Mouse (Mus musculus) activated CD4-positive, CD25-positive, alpha-beta regulatory T cell, adult 4 months (primary cell): ENCODE data around the gene Grpr. TPM values are rescaled to one million over a fixed set of nuclear protein-coding genes. Genes with fewer than 3 reads are reported as not detected.
A peak's percentile ranks its signal among the peaks of the same experiment; 100 is the strongest.

Experiments used
- ATAC-seq: one replicate; pipeline ENCODE4 v1.8.0; 2017
- polyA plus RNA-seq, 2 experiments: library from polyadenylated mRNA; unstranded; fragments of 100-300 nt; shearing (Covaris generic); gene quantifications; one replicate each; pipeline ENCODE4 v1.2.1; 2017

The Grpr gene
- polyA plus RNA-seq = not detected

GRCm38 (mm10) chrX:163549666-163550065, at the start of gene Grpr:
Grpr (minus strand) TSS chrX:163549677.
- peak; percentile 63 for ATAC-seq

- ATAC-seq = no peak
Measured at GRCm38 (mm10) chrX:163560521-163560920, 11.0 kb upstream of the Grpr start.

GRCm38 (mm10) chrX:163547042-163547441, 2.4 kb downstream of the Grpr start:
- ATAC-seq = no peak

GRCm38 (mm10) chrX:163532836-163533235, 16.6 kb downstream of the Grpr start:
- ATAC-seq = no peak

GRCm38 (mm10) chrX:163518963-163519541, 30.4 kb downstream of the Grpr start:
- ATAC-seq = no peak

- ATAC-seq = no peak
Measured at GRCm38 (mm10) chrX:163511766-163512165, 37.7 kb downstream of the Grpr start.

- no peak for ATAC-seq
Measured at GRCm38 (mm10) chrX:163502088-163502487, 47.4 kb downstream of the Grpr start.

Other genes with a start within 250 kb of the Grpr start
- not detected for gene Rnf138rt1, start 211.7 kb upstream of the Grpr start, polyA plus RNA-seq